Mouse (Mus musculus) cerebellum, postnatal 10 days (tissue): ENCODE data around the gene Adamtsl5.

Experiments used
- DNase-seq, 2 experiments: peaks; one replicate each; pipeline ENCODE4 v3.0.0; 2021; ENCODE audit warnings: mixed read lengths in 2 of 2

Gene Adamtsl5

GRCm38 (mm10) chr10:80348244-80348781 is at the start of gene Adamtsl5:
Adamtsl5 (minus strand) TSS chr10:80348412.
- DNase-seq: peak; percentile 66

DNA sequence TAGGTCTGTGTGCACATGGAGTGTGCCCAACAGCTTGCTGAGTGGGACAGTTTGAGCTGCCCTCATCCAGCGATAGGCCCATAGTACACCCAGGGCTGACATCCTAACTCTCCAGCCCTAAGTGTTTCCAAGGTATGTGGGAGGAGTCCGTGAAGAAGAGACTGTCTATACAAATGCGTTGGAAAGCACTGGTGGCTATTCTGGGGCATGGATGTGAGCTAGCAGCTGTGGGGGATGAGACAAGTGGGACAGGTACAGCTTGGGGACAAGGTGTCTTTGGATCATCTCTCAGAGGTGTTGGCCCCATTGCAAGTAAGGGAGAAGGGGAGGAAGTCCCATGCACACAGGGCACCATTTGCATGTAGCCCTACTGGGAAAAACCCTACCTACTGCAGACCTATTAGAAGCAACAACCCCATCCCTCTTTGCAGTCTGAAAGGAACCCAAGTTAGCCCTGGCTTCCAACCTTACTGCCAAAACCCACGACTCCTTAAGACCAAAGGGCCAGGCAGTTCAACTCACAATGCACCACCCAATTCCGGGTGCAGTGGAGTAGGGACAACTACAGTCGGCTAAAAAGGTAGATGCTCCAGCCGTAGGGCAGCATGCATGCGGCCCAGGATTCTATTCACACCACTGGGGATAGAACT is 49.4 kb upstream of the Adamtsl5 start:
- DNase-seq: peak; percentile 37 to 51

DNA sequence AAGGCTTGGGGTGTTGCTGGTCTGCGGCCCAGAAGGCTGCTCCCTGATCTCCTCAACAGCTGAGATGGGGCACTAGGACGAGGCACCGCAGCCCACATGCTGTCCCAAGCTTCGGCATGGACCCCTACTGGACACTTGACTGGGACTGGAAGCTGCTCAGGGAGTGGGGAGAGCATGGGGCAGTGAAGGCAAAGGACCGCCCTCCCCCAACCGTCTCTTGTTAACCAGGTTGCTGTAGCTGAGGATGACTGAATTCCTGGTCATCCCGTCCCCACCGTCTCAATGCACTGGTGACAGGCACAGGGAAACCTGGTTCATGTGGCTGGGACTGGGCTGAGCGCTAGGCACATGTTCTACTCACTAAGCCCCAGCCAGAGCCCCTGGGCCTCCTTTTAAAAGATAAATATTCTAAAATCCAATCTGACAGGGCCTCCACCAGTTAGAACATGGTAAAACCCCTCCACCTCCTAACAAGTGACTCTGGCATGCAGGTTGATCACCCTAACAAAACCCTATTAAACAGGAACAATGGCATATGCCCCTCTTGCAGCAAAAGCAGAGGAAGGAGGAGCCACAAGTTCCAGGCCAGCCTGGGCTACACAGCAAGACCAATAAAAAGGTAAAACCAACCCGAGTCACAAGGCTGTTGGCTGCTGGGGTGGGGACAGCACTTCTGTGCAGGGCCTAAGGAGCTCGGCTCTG is 48.8 kb upstream of the Adamtsl5 start:
- DNase-seq: no peak

- no peak for DNase-seq
Observed at GRCm38 (mm10) chr10:80395025-80395627, 46.9 kb upstream of the Adamtsl5 start.

DNA sequence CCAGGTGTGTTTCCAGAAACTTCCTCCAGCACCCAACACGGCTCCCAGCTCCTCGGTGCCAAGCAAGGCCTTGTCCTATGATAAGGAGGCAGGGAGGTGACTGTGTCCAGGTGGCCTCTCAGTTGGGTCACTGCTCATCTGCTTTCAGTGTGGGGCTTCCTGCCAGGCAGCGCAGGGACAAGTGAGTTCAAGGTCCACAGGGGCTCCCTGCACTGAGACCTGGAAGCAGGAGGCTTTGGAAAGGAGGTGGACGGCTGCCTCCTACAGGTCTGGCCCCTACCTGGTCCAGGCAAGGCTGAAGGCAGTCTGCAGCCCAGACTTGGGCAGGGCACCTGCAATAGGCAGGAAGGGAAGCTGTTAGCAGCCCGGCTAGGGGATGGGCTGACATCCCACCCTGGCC is 44.5 kb upstream of the Adamtsl5 start:
- no peak for DNase-seq

- no peak for DNase-seq
Observed at GRCm38 (mm10) chr10:80390697-80391096, 42.5 kb upstream of the Adamtsl5 start.

- no peak for DNase-seq
Observed at GRCm38 (mm10) chr10:80389185-80389708, 41.0 kb upstream of the Adamtsl5 start.

GRCm38 (mm10) chr10:80388731-80389130 is 40.5 kb upstream of the Adamtsl5 start:
- DNase-seq: no peak

DNA sequence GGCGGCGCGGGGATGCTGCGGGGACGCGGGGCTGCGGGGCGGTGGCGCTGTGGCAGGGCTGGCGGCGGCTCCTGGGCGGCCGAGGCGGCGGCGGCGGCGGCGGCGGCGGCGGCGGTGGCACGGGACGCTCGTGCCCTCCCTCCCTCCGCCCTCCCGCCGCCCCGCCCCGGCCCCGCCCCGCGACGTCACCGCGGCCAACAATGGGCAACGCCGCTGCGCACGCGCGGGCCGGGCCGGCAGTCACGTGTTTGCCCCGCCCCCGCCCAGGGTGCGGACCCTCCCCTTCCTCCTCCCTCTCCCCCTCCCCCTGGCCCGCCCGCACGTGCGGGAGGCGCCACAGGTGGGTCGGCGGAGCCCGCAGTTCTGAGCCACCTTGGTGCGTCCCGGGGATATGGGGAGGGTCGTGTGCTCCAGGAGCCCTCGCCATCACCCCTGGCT is 39.3 kb upstream of the Adamtsl5 start, which contains the start of gene Mex3d:
Mex3d (minus strand) TSS at position 138 of the 438 bp plus-strand sequence.
- peak; percentile 97 to 98 for DNase-seq

DNA sequence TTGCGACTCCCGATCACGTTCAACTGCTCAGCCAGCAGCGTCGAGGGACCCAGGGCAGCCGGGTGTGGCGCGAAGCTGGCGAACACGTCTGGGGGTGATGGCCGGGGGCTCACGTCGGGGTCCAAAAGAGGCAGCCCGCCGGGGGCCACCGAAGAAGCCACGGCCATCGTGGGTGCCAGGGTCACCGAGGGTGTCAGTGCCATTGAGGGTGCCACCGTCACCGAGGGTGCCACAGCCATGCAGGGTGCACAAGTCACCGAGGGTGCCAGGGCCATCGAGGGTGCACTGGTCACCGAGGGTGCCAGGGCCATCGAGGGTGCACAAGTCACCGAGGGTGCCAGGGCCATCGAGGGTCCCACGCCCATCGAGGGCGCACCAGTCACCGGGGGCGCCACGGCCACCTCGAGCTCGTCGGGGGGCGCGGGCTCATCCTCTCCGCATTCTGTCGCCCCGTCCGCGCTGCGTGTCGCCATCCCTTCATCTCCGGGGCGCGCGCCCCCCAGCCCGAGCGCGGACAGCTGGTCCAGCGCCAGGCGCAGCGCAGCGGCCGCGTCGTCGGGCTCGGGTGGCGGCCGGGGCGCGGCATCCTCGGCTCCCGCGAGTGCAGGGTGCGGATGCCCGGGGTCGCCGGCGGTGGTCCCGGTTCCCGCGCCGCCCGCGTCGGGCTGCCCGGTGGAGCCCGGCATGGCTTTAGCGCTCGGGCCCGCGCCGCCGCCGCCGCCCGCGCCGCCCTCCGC is 38.7 kb upstream of the Adamtsl5 start:
- DNase-seq: peak; percentile 63 to 65

DNA sequence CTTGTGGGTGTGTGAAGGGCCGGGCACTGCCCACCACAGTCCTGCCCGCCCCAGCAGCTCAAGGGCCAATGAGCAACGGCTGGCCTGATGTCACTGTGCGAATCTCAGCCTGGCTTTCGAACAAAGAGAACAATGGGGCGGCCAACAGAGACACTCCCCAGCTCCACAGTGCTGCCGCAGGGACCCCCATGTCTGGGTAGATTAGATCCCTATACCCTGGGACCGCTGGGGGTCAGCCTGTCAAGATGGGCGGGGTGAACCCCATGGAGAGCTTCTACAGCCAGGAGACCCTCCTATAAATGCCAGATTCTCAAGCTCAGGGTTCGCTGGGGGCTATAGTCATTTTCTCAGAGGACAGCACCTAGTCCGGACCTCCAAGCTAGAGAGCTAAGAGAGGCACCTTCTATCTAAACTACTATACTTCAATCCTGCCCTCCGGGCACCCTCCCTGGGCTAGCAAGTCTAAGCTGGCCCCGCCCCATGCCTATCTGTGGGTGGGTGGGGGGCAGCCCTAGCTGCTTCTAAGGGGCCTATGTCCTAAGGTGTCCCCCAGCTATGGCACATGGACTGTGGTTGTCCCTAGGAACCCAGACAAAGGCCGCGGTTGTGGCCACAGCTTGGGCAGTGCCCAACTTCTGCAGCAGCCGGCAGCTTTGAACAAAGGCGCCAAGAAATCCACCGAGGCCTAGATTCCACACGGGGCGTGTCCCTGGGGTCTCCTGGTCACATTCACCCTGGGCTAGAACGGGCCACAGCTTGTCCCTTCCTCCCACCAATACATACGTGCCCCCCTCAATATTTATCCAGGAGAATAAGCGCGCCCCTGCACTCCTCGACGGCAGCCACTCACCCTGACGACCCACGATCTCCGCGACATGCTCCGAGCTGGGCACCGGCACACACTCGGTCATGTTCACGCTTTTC is 37.9 kb upstream of the Adamtsl5 start:
- peak; percentile 77 to 78 for DNase-seq

DNA sequence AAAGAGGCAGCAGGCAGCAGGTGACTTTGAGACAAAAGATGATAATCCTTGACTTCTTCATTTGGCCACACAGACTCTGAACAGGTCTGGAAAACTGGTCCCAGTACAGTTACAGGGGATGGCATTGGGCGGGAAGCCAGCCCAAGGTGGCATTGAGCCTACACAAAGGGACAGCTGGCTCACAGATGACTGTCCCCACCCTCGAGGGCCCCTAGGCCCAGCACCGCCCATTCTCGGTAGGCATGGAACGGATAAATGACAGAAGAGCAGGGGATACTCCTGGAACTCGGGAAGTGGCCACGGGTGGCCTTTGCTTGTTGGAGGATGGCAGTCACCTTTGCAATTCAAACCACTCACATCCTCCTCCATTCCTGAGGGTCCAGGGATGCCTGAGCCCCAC is 37.1 kb upstream of the Adamtsl5 start:
- peak; percentile 79 to 84 for DNase-seq

GRCm38 (mm10) chr10:80384709-80385108 is 36.5 kb upstream of the Adamtsl5 start:
- DNase-seq: no peak

- peak in 1 of 2 experiments; percentile 56 for DNase-seq
Observed at GRCm38 (mm10) chr10:80384115-80384639, 36.0 kb upstream of the Adamtsl5 start.

DNA sequence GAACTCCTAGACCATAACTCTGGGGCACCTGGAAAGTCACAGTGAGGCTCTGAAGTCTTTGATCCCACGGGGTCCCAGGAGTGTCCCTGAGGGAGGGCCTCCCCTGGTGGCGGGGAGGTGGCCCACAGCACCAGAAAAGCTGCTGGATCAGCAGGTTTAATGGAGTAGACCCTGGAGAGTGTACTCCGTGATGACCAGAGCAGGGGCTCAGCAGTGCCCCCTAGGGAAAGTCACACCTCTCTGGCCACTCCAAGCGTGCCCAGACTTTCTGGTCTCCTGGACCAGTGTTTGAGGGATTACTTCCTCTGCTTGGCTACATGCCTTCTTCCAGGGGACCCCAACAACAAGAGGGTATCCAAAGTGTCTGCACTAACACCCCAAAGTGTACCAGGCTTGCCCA is 35.2 kb upstream of the Adamtsl5 start:
- DNase-seq: peak; percentile 52 to 62

DNA sequence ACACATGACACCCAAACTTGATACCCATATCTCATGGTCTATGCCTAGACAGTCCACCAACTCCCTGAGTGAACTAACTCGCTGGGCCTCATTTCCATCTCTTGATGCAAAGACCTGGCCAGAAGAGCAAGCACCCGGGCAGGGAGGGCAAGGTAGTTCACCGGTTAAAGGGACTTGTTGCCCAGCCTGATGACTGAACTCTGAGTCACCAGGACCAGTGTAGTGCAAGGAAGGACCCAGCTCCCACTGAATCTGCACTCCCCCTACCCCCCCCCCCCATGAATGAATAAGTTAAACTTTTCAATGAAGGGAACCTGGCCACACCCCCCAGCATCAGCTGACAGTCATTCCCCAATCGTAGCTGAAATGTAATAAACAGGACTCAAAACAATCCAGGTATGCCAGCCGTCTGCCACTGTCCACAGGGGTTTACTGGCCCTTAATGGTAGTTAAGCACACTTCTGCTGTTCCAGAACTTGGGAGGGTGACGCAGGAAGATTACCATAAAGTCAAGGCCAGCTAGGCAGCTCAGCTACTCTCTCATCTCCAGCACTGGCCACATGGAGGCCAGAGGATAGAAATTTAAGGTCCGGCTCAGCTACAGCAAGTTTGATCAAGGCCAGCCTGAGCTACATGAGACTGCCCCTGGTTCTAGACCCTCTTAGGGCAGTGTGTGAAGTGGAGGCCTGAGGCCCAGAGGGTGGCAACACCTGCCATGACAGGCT is 34.6 kb upstream of the Adamtsl5 start:
- DNase-seq: no peak

DNA sequence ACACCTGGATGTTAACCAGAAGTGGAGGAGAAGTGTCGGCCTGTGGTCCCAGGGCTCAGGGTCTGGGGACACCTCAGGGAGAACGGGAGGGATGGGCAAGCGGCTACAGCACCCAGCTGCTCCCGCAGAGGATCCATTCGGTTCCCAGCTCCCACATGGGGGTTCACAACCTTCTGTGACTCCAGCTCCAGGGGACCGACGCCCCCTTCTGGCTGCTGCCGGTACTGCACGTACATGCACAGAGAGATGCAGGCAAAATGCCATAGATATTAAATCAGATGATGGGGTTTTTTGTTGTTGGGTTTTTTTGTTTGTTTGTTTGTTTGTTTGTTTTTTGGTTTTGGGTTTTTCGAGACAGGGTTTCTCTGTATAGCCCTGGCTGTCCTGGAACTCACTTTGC is 29.5 kb upstream of the Adamtsl5 start:
- DNase-seq: peak; percentile 63 to 80

DNA sequence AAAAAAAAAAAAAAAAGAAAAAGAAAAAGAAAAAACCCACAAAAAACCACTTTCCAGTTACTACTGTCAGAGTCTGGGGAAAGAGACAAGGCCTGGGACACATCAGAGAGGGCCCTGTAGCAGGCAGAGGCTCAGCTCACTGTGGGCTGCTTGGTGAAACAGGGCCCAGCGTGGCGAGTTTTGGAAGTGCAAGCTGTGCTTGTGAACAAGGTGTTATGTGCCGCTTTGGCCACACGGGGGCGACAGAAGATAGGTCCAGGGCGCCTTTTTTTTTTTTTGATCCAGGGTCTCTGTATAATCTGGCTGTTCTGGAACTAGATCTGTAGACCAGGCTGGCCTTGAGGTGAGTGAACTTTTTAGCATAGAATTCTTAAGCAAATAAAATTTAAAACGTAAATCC is 27.9 kb upstream of the Adamtsl5 start:
- DNase-seq: peak; percentile 99

DNA sequence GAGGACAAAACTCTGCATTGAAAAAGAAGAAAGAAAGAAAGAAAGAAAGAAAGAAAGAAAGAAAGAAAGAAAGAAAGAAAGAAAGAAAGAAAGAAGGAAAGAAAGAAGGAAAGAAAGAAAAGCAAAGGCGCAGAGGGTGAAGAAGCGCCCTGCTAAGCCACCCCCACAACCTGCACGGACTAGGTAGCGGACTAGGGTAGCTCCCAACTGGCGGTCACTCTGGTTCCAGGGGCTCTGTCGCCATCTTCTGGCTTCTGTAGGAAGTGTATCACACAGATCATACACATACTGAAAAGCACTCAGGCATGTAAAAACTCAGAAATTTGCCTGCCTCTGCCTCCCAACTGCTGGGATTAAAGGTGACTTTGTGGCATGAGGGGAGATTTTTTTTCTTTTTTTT is 25.9 kb upstream of the Adamtsl5 start:
- peak; percentile 90 for DNase-seq

DNA sequence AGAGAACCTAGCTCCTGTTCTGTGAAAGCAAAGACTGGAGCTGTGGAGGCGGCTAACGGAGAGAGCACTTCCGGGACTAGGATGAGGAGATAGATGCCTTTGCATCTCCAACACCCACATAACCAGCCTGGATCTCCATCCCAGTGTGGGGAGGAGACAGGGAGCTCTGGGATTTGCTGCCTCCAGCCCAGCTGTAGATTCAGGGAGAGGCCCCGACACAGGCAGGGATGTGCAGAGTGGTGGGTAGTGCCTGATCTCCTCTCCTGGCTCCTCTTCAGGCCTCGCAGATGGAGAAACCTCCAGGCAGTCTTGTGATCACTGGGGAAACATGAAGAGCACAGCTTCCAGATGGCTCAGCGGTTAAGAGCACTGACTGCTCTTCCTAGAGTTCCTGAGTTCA is 24.5 kb upstream of the Adamtsl5 start:
- no peak for DNase-seq

DNA sequence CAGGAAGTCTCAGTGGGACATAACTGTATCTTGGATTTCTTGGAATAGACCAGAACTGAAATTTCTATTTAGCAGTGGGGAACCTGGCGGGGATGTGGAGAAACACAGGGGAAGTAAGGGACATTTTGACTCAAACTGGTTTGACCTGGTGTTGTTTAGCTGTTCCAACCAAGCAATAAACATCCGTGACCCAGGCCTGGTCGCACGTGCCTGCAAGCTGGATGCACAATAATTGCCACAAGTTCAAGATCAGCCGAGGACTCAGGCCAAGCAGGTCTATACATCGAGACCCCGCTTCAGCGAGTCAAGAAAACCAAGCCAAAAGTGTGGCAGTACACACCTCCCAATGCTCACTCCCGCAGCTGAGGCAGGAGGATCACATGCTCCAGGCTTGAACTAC is 23.8 kb upstream of the Adamtsl5 start:
- DNase-seq: no peak
